Mouse (Mus musculus): ENCODE data around the gene Lrrc36.

GRCm38 (mm10) chr8:105372473-105372872 lies 40.9 kb upstream of the Lrrc36 start:
- TF ChIP-seq POLR2A (IDR thresholded peaks at IDR 0.05; ENCODE audit: low read depth, low read length), result no peak
- TF ChIP-seq CTCF (IDR thresholded peaks at IDR 0.05; ENCODE audit: extremely low read depth, insufficient read depth, insufficient read length, insufficient replicate concordance), result no peak

Measured in spleen, adult 2 months (tissue).